Mouse (Mus musculus) cerebellum, adult 9-11 months (tissue): ENCODE results near the gene Anp32a.
A peak's percentile ranks its signal among the peaks of the same experiment; 100 is the strongest.

Experiments
- DNase-seq: peaks from one replicate; pipeline ENCODE4 v3.0.0; 2022

Anp32a gene

GRCm38 (mm10) chr9:62420261-62420917 lies 79.3 kb downstream of the Anp32a start:
- DNase-seq: peak; percentile 73

GRCm38 (mm10) chr9:62421027-62421426 lies 79.9 kb downstream of the Anp32a start:
- peak; percentile 86 for DNase-seq

GRCm38 (mm10) chr9:62421911-62422310 lies 80.8 kb downstream of the Anp32a start:
- peak; percentile 46 for DNase-seq

- DNase-seq: no peak
Measured at GRCm38 (mm10) chr9:62422926-62423325, 81.8 kb downstream of the Anp32a start.

GRCm38 (mm10) chr9:62423871-62424270 lies 82.8 kb downstream of the Anp32a start:
- DNase-seq: no peak

DNA sequence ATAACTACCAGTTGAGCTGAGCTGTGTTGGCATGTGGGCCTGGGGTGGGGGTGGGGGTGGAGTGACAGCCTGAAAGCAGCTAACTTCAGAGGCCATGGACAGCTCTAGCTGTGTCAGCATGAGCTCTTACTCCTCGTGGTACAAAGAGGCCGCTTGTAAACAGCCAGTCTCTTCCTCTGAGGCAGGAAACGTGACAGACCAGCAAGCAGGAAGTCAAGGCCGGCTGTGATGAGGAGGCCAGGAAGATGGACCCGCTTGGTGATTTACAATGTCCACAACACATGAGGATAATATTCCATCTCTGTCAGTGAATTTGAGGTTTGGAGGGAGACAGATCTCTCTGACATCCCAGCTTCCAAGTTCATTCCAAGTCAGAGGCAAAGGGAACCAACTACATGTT lies 84.2 kb downstream of the Anp32a start:
- DNase-seq: no peak

DNA sequence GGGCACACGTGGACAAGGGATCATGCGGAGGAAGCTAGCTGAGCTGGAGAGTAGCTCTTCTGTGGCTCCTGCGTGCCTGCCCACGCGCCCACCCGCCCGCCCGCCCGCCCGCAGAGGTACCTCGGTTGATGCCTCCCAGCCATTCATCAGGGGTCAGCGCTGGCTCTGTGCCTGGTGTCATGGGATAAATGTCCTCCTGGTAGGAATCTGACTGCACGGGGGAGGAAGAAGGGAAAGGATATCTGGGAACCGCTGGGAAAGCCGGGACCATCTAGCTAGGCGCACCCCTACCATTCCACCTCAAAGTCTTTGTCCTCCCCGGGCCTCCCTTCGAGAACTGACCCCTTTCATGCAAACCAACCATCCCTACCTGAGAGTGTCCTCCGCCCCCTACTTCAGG lies 84.9 kb downstream of the Anp32a start:
- no peak for DNase-seq

DNA sequence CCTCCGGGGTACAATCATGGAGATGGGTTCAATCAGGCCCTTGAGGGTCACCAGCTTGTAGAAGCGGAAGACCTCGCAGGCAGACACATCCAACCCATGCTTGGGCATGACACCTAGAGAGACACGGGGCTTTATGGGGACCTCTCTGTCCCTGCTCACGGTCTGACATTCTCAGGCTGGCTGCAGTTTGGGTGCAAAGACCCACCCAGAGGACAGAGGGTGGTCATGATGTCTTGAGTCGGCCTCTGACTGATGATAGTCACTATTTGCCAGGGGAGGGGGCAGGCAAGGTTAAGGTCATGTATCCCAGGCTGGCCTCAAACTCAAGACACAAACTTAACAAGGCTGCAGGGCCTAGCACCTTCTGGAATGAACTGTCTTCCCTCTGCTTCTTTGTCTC lies 85.4 kb downstream of the Anp32a start:
- peak; percentile 23 for DNase-seq

- peak; percentile 38 for DNase-seq
Measured at GRCm38 (mm10) chr9:62427010-62427409, 85.9 kb downstream of the Anp32a start.
